ENCODE assay signal across 26 mouse cellular contexts in the genomic region with DNA sequence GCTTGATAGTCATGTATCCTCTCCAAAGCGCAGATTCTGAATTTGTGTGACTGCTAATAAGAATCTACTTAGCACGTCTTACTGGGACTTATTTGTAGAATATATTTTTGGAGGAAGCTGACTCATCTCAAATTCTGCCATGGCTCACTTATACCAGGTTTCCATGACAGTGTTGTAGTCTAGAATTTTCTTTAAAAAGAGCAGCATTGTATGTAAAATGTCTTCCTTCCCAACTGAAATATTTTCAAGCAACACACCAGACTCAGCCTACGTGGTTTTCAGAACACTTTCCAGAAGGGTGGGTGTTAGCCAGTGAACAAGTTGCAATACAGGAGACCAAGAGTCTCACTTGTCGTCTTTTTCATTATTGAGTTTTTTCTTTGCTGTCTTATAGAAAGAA.
"Had no signal": no experiment of that assay in that cellular context is flagged by ENCODE, and none has a peak within 500 bp of the region (broad histone marks: within the 10 kb centered on the region; RNA-seq: fewer than 3 reads in every experiment).

No protein-coding gene starts in this region.

- DNase-seq: gastrocnemius, adult 2 months; gastrocnemius, postnatal 10 days; gastrocnemius, postnatal 25 days; heart, adult 18-20 months; heart, postnatal 10 days; heart, postnatal 4 days; kidney, adult 18-20 months; kidney, adult 8-10 months; kidney, postnatal 10 days; kidney, postnatal 25 days; layer of hippocampus, adult 9-11 months; layer of hippocampus, postnatal 36 days; left cerebral cortex, postnatal 4 days had no signal

- ATAC-seq: hindbrain, embryonic 16.5 days; inflammation-experienced regulatory T-cells, adult 6 months; intestine, embryonic 15.5 days; intestine, postnatal 0 days; liver, embryonic 12.5 days had no signal

- H3K27ac ChIP-seq: gastrocnemius, adult 2 months; heart, embryonic 10.5 days; hindbrain, embryonic 10.5 days; hindbrain, embryonic 12.5 days; hindbrain, embryonic 14.5 days; intestine, embryonic 15.5 days; limb, embryonic 13.5 days; limb, embryonic 15.5 days; liver, embryonic 12.5 days; liver, embryonic 14.5 days had no signal

- H3K4me3 ChIP-seq: gastrocnemius, adult 2 months; heart, embryonic 10.5 days; heart, embryonic 12.5 days; hindbrain, embryonic 10.5 days; hindbrain, embryonic 12.5 days; intestine, embryonic 15.5 days; limb, embryonic 13.5 days; limb, embryonic 15.5 days; liver, embryonic 12.5 days had no signal
